Mouse (Mus musculus): ENCODE results near the gene Ints11. TPM values are rescaled to one million over a fixed set of nuclear protein-coding genes. Genes with fewer than 3 reads are reported as not detected.

The Ints11 gene
- total RNA-seq, 2 experiments from 2014 or later = 35.9 to 47.5 TPM

DNA sequence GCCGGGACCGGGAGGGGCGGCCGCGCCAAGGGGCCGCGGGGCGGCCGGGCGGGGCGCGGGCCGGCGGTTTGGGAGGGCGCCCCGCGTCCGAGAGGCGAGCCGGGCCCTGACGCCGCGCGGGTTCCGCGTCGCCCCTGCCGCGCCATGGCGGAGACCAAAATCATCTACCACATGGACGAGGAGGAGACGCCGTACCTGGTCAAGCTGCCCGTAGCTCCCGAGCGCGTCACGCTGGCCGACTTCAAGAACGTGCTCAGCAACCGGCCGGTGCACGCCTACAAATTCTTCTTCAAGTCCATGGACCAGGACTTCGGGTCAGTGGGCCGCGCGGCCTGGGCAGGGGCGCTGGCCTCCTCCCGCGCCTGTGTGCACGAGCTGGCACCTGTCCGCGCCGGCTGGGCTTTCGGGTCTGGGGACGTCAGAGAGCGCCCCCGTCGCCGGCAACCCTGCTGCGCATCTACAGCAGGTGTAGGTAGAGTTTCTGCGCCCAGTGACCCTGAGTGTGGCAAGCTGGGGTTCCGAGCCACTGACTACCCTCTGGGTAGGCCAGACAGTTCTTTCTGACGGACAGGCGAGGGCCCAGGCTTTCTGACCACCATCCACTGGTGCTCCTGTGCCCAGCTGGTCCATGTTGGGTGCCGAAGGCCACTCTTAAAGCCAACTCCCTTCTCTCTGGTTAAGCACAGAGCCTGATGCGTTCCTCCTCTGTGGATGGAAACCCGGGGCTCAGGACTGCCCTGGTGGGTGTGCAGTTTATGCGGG, 21.6 kb upstream of the Ints11 start:
- peak; percentile 21; the same call in 1 of the 2 replicates for ATAC-seq (replicated peaks; ENCODE audit: poor library complexity)

DNA sequence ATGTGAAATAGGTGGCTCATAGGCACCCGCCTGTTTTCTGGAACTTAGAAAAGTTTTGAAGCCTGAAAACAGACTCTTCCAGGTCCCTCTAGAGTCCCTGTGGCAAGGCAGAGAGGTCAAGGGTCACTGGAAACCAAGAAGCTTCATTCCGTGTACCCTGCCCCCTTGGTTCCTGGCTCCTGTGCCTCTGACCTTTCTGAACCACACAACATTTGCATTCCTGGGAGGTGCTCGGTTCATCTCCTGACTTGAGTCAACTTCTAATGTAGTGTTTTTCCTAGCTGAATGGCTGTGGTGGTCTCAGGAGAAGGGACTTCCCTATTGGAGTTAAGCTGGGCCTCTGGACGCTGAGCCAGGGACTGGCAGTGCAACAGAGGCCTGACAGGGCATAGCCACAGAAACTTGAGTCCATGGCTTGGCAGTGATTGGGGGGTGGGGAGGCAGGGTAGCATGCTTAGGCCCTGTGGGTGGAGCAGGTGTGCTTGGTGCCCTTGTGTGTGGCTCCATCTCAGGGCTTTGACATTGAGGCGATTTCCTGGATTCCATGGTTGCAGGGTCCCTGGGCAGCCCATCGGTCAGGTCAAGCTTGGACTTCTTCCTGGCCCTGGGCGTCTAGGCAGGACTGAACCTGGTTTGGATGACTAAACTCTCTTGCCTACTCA, 20.8 kb upstream of the Ints11 start:
- no peak for ATAC-seq (replicated peaks; ENCODE audit: poor library complexity)

DNA sequence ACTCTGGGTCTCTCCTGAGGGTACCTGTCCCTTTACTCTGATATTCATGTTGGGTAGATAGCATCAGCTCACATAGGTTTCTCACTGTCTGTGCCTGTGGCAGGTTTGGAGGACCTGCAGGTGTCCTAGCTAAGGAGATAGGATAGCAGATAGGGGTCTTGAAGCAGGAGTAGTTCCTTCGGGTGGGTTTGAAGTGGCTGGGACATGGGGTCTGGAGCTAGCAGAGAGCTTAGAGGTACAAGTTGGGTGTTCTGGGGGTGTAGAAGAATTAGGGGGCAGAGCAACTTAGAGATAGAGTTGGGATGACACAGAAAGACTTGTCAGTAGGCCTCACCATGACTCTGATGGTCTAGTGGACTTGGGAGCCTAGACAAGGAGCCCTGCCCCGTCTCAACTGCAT, 20.0 kb upstream of the Ints11 start:
- ATAC-seq (replicated peaks; ENCODE audit: poor library complexity) = no peak

DNA sequence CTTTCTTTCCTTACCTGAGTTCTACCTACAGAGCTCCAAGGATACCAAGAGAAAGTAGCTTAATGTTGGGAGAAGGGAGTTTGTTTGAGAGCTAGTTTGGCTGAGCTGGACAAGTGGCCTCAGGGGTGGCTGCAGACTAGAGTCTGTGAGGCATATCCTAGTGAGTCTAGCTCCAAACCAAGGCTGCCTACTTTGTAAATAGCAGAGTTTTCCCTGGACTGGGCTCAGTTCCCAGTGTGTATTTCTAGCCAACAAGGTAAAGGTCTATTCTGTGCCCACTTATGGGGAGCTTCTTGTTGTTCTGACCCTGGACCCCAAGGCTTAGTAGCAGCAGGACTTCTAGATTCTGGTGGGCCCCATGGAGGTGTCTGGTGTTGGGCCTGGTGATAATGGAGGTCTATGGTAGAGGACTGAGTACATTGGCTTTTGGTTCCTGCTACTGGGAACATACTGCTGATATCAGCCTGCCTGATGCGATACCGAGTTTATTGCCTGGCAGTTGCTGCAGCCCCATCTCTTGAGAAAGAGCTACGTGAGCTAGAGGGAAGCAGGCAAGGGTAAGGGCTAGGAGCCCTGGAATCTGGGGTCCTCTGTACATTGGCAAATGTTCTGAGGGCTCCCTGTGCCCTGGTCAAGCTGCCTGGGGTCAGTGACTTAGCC, 19.4 kb upstream of the Ints11 start:
- ATAC-seq (replicated peaks; ENCODE audit: poor library complexity) = no peak

DNA sequence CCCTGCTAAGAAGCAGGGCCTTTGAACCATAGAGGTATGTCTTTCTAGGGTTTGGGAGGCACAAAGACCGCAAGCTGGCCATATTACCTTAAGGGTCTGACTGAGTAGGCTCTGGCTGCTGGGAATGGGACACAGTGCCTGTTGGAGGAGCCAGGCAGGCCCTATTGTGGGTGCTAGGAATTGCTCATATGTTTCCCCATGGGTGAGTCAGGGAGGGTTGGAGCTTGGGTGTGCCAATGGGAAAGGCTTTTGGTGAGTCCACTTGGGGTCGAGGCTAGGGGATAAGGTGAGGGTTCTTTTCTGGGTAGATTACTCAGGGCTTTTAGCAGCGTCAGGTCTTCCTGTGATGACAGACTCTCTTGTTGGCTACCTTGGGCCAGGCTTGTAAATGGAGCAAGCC, 18.0 kb upstream of the Ints11 start:
- ATAC-seq (replicated peaks; ENCODE audit: poor library complexity) = no peak

DNA sequence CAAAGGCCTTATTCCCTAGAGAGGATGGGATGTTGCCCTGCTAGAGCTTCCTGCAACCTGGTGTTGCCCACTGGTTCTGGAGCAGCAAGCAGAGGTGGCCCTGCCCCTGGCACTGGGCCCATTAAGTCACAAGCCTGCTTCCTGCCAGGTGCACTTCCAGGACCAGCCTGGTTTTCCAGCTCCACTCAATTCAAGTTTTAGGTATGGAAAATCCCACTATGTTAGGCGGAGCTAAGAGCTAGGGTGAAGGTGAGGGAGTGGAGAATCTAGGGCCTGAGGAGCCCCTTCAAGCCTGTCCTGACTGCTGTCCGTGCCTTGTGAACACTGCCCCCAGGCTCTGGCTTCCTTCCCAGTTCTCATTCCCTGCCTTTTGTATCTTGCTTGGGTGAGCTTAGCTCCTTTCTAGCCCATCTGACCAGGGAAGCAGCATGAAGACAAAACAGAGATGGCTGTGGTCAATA, 17.4 kb upstream of the Ints11 start:
- ATAC-seq (replicated peaks; ENCODE audit: poor library complexity) = no peak

DNA sequence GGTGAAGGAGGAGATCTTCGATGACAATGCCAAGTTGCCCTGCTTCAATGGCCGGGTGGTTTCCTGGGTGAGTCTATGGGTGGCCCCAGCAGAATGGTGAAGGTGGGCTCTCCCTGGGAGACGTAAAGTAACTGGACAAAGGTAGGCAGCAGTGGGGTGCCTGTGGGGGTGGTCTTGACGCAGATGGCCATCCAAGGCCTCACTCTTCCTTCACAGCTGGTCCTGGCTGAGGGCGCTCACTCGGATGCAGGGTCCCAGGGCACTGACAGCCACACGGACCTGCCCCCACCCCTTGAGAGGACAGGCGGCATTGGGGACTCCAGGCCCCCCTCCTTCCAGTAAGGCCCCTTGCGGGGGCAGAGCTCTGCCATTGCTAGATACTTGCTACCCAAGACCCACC, 15.9 kb upstream of the Ints11 start:
- no peak for ATAC-seq (replicated peaks; ENCODE audit: poor library complexity)

DNA sequence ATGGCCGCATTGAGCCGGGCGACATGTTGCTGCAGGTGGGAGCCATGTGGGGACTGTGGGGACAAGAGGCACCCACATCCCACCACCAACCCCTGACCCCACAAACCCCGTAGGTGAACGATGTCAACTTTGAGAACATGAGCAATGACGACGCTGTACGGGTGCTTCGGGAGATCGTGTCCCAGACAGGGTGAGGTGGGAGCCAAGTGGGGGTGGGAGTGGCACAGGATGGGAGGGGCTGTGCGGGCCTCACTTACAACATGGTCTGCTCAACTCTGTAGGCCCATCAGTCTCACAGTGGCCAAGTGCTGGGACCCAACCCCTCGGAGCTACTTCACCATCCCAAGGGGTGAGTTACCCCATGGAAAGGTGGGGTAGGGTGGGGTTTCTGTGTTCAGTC, 14.4 kb upstream of the Ints11 start:
- no peak for ATAC-seq (replicated peaks; ENCODE audit: poor library complexity)

DNA sequence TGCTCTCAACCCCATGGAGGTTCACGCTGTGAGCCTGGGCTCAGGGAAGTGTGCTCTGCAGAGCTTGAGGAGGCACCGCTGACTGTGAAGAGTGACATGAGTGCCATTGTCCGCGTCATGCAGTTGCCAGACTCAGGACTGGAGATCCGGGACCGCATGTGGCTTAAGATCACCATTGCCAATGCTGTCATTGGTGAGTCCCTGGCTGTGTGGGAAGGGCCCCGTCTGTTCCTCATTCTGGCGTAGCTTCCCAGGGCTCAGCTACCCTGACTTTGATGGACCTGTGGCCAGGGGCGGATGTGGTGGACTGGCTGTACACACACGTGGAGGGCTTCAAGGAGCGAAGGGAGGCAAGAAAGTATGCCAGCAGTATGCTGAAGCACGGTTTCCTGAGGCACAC, 13.3 kb upstream of the Ints11 start:
- ATAC-seq (replicated peaks; ENCODE audit: poor library complexity) = no peak

DNA sequence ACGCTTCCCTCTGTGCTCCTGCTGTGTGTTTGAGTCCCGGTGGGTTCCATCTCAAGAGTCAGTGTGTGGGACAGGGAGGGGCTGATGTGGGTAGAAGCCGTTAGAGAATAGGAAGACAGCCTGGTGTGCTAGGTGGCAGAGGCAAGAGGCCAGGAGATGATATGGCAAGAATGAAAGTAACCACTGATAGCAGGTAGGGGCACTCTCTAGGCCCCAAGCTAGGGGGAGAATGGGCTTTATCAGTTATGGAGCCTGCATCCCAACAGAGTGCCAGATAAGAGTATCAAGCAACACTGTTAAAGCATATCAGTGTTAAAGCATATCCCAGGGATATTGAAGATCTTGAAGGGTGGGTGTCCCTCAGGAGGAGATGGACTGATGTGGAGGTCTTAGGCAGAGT, 12.5 kb upstream of the Ints11 start:
- 0 out of 2 replicates have a peak, but pooled peaks have one; percentile 5 for ATAC-seq (replicated peaks; ENCODE audit: poor library complexity)

DNA sequence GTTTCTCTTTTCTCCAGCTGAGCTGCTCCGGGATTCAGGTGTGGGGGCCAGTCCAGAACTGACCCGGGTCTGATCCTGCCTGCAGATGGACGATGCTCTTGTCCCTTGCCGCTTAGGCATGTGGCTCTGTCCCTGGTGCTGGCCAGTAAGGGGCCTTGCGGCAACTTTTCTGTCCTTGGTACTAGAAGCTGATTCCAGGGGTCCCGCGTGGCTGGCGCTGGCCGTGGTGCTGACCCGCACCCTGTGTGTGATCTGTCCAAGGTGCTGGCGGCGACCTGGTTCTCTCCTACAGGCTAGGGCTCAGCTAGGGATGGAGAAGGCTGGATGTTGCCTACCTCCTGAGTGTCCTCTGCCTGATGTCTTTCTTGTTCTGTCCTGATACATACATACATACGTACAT, 10.0 kb upstream of the Ints11 start:
- peak; percentile 73 for ATAC-seq (replicated peaks; ENCODE audit: poor library complexity)

DNA sequence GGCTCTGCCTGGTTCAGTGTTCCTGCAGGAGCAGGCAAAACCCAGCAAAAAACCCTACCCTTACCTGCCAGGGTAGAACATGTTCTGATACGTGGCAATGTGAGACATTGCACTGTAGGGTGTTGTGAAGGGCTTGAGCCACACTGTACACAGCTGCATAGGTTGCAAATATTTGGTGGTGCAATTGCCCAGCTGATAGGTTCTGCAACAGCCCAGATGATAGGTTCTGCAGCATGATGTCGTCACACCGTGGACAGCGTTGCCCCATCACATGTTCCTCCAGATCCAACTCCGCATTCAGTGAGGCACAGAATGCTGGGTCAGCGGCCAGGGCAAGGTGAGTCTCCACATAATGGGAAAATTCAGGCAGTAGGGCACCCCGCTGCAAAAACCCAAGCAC, 7.6 kb upstream of the Ints11 start:
- peak; percentile 56 for ATAC-seq (replicated peaks; ENCODE audit: poor library complexity)

DNA sequence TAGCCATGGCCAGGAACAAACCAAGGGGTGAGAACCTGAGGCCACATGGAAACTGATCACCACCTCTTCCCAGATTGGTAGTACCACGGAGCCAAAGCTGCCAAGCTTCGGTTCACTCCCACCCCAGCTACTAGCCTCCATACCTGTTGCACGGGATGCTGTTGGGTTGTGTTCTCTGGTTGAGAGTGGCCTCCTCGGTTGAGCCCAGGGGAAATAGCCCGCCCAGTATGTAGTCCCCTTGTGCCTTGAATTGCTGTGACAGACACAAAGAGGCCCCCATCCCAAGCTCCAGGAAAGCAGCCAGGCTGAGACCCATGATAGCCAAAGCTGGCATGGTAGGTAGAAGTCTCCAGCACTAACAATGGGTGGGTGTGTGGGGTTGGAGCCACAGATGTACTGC, 6.3 kb upstream of the Ints11 start, which contains the start of gene Tas1r3:
Gene Tas1r3, minus strand, starts transcription at position 362 of the 400 bp plus-strand sequence.
- no peak for ATAC-seq (replicated peaks; ENCODE audit: poor library complexity)

DNA sequence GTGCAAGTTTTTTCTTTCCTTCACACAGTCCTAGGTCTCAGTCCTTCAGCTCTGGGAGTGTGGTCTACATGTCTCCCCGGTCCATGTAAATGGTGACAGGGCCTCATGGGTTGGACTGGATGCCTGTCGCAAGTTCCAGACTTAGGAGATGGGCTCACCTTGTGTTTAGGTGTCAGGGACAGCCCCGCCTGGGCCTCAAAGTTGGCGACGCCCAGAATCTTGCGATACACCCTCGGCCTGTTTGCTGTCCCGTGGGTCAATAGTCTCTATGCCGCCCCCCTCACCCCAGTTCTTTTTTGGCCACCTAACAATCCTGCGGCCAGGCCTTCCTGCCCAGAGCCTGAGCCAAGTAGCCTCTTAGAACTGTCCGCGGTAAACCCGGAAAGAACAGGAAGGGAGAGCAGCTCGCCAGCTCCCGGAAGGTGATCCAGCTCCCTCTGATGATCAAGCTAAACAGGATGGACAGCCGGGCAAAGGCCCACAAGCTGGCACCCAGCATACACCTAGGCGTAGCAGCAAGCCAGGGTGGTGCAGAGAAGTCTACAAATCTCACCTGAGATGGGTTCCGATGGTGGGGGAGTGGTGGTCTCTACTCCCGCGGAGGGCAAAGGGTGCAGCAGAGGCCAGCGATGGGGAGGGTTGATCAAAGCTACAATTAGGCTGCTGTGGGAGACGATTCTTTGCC, 590 bp upstream of the Ints11 start:
- peak; percentile 24 for ATAC-seq (replicated peaks; ENCODE audit: poor library complexity)

DNA sequence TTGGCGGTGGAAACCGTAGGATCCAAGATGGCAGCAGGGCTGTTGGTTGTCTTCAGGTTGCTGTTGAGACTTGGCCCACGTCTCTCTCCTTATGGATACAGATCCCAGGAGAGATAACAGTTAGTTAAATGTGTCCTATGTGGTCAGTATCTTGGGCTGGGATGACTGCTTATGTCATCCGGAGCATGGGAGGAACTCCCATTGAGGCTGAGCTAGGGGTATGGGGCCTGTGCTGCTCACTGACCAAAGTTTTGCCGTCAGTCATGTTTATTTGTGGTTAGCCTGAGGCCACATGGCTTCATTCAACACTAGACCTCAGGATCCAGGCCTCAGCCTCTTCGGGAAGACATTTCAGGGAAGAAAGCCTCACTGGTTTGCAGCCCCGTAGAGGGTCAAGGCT, 2.1 kb downstream of the Ints11 start:
- ATAC-seq (replicated peaks; ENCODE audit: poor library complexity) = no peak

DNA sequence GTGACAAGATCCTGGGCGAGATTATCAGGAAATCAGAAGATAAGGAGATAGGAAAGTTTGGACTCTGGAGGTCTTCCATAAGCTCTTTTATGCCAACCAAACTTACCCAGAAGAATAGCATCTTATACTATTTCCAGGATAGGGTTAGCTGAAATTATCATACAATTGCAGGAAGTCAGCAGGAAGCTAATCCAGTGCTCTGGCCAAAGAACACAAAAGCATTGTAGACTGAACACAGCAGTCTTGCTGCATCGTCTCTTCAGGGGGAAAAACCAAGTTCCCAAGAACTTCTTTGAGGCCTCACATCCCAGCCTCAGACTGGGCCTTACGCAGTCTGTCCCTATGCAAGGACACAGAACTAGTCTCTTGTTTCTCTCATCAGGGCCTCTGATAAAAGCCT, 14.2 kb downstream of the Ints11 start:
- no peak for ATAC-seq (replicated peaks; ENCODE audit: poor library complexity)

DNA sequence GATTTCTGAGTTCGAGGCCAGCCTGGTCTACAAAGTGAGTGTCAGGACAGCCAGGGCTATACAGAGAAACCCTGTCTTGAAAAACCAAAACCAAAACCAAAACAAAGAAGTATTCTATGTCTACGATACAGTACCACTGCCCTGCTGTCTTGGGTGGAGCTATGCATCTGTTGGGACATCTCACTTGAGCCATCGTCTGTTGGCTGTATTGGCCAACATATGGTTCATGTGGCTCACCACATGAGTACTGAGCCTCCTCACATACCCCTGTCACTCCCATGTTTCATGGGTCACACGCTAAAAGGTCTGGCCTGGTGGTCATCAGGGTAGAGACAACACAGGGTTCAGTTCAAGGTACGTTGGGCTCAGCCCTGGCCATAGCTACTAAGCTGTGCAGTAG, 17.0 kb downstream of the Ints11 start:
- ATAC-seq (replicated peaks; ENCODE audit: poor library complexity) = peak; percentile 71

DNA sequence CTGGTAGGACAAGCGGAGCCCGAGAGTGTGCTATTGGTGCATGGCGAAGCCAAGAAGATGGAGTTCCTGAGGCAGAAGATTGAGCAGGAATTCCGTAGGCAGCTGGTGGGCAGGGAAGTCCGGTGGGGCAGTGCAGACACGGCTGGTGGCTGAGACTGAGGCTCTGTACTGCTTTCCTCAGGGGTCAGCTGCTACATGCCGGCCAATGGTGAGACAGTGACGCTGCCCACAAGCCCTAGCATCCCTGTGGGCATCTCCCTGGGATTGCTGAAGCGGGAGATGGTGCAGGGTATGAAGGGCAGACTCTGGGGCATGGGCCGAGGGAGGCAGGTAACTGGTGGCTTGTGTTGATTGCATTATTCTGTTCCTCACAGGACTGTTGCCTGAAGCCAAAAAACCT, 18.3 kb downstream of the Ints11 start:
- no peak for ATAC-seq (replicated peaks; ENCODE audit: poor library complexity)

DNA sequence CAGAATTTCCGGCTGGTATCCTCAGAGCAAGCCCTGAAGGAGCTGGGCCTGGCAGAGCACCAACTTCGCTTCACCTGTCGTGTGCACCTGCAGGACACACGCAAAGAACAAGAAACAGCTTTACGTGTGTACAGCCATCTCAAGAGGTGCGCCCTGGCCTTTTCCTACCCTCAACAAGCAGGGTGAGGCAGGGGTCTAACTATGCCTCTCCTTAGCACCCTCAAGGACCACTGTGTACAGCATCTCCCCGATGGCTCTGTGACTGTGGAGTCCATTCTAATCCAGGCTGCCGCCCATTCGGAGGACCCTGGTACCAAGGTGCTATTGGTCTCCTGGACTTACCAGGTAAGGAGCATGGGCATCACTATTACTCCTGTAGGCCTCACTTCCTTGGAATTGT, 18.8 kb downstream of the Ints11 start:
- no peak for ATAC-seq (replicated peaks; ENCODE audit: poor library complexity)

DNA sequence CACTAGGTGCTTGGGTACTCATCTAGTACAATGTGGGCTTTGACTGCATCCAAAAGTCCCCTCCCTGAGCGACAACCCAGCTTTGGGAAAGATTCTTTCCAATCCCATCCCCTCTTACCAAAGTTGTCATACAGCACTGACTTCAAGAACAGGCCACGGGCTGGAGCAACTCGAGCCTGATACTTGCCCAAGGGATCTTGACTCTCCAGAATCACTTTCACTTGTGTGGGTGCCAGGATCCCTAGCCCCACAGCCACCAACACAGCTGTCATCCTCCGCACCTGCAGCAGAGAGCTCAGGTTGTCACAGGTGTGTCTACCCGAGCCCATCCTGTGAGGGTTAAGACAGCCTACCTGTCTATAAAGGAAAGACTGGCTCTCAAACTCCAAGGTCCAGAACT, 20.0 kb downstream of the Ints11 start:
- no peak for ATAC-seq (replicated peaks; ENCODE audit: poor library complexity)

DNA sequence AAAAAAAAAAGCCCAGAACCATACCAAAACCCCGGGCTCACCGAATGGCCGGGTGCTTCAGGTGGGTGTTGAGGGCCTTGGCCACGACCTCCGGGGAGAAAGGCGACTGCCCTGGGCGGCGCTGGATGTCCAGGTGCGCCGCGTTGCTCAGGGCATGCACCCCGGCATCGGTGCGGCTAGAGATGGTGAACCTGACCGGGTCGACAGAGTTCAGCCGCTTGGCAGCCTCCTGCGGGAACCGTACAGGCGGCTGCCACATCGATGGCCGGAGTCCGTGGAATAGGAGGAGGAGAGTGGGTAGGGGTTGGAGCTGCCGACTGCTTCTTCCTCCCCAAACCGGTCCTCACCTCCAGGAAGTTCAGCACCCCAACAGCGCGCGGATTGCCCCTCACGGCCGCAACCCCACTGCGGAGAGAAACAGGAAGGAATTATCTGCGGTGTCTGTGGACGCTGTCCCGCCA, 21.7 kb downstream of the Ints11 start:
- peak; percentile 7 for ATAC-seq (replicated peaks; ENCODE audit: poor library complexity)
